Mouse (Mus musculus) heart, adult 11 months (tissue): ENCODE results near the gene Crot.
"Not testable (repeated sequence)": the region's sequence is repeated elsewhere in the genome, so short reads cannot be mapped to it uniquely, and the experiment has no call there.

Source experiments
- DNase-seq: peaks from one replicate; pipeline ENCODE4 v3.0.0; 2022

Crot gene

DNA sequence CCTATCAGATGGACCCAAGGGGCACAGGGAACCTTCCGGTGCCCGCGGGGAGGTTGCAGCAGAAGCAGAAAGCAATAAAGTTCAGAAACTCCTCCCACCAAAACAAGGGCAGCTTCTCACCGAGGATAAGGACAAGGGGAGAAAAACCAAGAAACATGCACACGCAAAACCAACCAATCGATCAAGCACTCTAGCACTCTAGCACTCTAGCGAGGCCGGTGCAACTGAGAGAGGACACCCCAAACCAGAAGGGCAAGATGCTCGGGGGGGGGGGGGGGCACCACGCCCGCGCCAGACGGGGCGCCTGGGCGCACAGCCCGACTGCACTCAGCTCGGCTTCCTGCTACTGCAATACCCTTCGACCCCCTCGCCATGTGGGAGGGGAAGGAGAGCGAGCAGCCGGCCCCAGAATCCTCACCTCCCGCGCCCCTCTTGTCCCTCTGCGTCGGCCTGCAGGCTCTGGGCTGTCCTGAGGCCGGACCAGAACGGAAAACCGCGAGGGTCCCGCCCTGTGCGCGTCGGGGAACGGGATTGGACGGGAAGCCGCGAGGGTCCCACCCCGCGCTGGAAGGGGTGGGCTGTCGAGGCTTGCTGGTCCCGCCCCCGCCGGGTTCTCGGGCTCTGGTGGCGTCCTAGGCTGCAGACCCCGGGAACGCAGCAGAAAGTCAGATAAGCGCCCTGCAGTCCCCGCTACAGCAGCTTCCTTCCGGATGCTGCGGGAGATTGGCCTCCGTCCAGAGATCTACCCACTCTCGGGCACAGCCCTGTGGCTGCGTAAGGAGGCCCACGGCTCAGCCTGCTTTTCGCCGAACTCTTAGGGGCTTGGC lies at the start of gene Crot:
Crot (minus strand) TSS at position 639 of the 827 bp plus-strand sequence.
- DNase-seq: peak; percentile 100

- peak; percentile 27 for DNase-seq
Observed at GRCm38 (mm10) chr5:9045904-9046303, 48.8 kb upstream of the Crot start.

GRCm38 (mm10) chr5:9044821-9045220 lies 47.7 kb upstream of the Crot start:
- peak; percentile 12 for DNase-seq

DNA sequence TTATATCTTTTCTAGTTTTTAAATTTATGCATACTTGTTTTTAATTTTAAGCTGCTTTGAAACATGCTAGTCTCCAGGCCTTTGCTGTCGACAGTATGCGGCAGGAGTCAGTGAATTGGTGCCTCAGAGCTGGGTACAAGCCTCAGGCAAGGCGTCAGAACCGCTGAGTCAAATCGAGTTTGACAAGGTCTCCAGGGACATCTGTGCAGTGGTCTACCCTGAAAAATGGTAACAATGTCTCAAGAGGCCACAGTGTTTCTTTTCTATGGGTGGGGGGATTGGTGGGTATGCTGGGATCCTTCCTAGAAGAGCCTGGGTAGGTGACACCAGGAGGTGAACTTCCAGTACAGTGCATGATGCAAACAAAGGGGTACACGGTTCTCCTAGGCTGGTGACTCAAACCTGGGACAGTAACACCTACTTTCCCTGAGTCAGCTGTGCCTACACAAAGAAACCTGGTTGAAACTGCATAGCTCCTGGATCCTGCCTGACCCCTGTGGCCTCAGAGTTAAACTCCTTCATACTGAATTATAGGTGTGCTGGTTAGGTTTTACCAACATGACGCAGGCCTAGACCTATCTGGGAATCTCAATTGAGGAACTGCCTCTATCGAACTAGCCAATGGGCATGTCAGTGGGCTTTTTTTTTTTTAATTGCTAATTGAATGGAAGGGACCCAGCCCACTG lies 46.6 kb upstream of the Crot start:
- peak; percentile 23 for DNase-seq

- DNase-seq: peak; percentile 33
Observed at GRCm38 (mm10) chr5:9042721-9043416, 45.7 kb upstream of the Crot start.

DNA sequence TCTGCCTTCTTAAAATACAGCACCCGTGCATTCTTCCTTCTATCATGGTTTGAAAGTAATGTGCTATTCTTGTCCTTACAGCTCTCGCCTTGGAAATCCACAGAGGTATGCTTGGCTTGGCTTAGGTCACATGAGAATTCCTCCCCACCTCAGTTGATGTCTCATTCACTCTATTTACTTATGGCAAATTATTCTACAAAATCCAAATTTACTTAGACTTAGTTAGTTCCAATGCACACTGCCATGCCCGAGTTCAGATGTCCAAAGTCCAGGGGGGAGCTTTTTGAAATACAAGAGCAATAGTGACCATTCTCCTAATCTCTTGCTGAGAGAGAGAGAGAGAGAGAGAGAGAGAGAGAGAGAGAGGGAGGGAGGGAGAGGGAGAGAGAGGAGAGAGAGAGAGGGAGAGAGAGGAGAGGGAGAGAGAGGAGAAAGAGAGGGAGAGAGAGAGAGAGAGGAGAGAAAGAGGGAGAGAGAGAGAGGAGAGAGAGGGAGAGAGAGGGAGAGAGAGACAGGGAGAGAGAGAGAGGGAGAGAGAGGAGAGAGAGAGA lies 43.6 kb upstream of the Crot start:
- peak; percentile 48 for DNase-seq

GRCm38 (mm10) chr5:9039978-9040377 lies 42.9 kb upstream of the Crot start:
- peak; percentile 48 for DNase-seq

- DNase-seq: no peak
Observed at GRCm38 (mm10) chr5:9037292-9037691, 40.2 kb upstream of the Crot start.

DNA sequence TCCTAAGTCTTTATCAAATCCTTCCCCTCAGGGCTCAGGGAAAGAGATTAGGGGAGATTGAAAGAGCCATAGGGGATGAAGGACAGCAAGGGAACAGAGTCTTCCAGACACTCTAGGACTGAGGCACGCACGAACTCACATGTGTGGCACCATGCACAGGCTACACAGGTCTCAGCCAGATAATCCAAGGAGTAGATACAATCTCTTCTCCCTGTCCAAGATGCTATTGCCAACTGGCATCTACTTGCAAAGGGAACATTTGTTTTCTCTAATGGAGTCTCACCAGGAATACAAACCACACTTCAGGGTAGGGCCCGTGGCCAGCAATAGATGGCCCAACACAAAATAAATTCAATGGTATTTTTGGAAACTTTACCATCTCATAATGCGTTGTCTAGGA lies 38.3 kb upstream of the Crot start:
- DNase-seq: no peak

- no peak for DNase-seq
Observed at GRCm38 (mm10) chr5:9034535-9034934, 37.4 kb upstream of the Crot start.

DNA sequence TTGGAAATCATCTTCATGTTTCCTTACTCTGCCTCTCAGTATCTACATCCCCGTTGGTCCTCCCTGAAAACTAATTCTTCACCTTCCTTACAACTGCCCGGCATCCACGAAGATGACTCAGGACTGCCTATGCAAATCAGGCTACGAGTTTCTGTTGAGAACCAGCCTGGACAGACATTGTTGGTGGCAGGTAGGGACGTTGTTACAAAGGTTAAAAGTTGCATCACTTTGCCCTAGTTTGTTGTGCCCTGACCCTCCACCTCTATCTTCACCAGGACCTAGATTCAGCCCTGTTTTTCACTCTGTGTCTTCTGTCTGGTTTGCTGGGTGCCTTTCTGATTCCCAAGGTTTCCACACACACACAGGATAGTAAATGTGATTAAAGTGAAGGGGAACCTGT lies 36.7 kb upstream of the Crot start:
- no peak for DNase-seq

DNA sequence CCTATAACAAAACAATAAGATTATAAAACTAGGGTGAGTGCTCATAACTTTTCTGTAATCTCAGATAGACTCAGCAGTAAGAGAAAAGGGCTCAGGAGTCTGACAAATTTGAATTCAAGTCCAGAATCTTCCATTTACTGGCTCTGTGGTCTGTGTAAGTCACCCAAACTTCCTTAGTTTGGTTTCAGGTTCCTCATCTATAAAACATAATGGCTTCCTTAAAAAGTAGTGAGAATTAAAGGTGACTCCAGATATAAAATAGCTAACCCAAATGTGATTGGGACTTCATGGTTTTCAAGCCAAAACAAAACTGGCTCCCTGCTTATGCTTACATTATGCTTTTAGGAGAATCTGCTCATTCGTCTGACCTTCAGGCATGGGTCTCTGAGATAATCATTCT lies 35.5 kb upstream of the Crot start:
- no peak for DNase-seq

GRCm38 (mm10) chr5:9032101-9032590 lies 35.0 kb upstream of the Crot start:
- DNase-seq: no peak

DNA sequence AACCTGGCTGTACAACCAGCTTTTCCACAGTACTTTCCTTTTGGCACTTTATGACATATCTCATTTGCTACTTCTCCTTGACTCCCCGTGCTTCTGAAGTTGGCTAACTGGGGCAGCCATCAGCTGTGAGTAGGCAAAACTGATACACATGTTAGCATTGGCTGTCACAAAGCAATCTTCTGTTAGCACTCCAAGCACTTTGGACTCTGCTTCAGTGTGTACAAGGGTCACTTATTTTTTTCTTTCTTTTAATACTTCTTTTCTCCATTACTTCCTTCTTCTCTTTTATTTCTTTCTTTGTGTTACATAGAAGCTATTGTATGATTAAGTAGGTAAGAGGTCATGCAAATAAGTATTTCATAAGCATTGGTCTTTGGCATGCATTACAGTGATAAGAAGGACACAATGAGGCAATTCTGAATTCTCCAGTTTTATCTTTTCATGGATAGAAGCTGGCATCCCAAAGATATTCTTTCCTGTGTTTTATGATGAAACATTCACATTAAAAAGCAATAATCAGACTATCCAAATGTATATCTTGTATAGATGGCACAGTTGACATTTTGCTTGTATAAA lies 31.2 kb upstream of the Crot start:
- no peak for DNase-seq

GRCm38 (mm10) chr5:9015352-9015751 lies 18.2 kb upstream of the Crot start:
- no peak for DNase-seq

DNA sequence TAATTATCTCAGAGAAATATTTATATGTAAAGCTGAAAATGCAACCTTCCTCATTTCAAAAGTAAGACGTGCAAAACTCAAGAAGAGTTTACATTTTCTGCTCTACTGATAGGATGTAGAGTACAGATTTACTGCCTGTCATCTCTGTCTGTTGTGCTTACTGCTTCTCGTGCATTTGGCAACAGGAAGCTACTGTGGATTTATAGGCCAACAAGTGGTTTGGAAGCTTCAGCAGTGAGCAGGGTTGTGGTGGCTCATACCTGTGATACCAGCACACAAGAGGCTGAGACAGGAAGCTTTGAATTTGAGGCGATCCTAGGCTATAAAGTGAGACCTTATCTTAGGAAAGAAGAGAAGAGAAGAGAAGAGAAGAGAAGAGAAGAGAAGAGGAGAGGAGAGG lies 17.6 kb upstream of the Crot start:
- DNase-seq: no peak

DNA sequence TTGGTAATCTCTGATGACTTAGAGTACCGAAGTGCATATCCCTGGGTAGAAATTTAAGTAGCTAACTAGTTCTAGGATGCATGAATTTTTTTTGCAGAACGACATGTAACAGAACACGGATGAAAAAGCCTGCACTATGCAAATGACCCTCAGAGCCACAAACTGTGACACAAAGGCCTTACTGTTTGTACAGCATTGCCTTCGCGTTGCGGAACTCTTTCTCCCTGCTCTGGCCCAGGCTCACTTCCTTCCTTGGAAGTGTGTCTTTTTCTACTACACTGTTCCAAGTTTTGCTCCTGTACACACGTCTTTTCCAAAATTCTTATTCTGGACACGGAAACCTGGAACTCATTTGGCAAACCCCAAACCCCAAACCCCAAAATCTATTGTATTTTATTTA lies 14.2 kb upstream of the Crot start:
- no peak for DNase-seq

DNA sequence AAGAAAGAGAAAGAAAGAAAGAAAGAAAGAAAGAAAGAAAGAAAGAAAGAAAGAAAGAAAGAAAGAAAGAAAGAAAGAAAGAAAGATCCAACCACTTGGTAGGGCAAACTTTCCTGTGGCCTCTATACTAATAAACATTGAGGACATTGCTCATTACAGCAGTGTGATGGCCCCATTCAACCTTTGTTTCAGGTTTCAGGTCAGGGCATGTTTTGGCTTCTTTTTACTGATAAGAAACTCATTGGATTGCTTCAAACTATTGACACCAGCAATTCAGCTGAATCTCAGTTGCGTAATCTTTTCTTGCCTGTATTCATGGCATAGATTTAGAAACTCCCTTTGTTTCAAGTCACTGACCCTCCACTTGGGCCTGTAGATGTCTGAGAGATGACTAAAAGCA lies 13.0 kb upstream of the Crot start:
- no peak for DNase-seq

DNA sequence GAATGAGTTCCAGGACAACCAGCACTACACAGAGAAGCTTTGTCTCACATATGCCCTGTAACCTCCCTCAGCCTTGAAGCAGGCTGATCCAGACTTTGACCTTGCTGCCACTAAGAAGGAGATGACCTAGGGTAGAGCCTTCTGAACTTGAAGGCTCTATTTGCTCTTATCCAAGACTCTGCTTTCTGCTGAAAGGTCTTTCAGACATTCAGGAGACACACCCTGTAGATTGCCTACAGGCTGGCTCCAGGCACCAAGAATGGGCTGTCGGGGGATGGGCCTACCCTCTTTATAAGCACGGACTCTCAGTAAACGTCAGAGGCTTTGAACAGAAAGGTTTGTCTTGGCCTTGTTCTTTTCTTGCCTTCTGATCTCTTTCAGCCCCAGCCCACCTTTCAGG lies 9.5 kb upstream of the Crot start:
- DNase-seq: not testable (repeated sequence)

- DNase-seq: not testable (repeated sequence)
Observed at GRCm38 (mm10) chr5:9000006-9000405, 2.9 kb upstream of the Crot start.

DNA sequence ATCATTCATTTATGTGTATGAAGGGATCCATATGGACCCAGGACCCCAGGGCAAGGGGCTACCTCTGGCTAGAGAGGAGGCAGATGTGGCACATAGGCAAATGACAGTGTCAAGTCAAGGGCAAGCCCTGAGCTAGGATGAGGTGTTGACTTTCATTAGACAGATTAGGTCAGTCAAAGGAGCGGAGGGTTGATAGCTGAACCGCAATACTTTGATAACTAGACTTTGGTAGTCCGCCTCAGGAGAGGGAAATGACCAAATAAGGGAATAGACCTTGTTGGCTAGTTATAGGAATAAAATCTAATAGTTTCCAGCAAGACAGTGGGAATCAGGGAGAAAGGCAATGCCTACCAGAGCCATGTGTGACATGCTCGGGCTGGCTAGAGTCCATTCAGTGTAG lies 2.0 kb upstream of the Crot start:
- no peak for DNase-seq

DNA sequence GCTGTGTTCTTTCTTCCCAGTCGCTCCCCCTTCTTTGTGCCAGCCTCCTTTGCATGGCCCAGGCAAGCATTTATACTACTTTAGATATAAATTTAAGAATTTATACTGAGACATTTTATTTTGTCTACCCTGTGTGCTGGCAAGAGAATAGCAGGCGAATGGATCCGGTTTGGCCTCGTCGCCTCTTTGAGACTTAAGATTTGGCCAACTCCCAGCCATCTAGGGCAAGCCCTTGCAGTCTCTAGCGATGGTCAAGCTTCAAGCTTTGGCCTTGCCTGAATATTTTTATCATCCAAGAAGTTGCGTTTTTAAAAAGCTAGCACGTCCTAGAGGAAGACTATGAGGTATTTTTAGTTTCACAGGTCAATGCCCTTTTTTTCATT lies 380 bp upstream of the Crot start:
- no peak for DNase-seq
